Mouse (Mus musculus): ENCODE data around the gene Tspan4. TPM values are rescaled to one million over a fixed set of nuclear protein-coding genes. Genes with fewer than 3 reads are reported as not detected.

Tspan4 gene
- polyA plus RNA-seq, 1 experiment = 15.5 TPM

GRCm38 (mm10) chr7:141451928-141452327, 23.1 kb upstream of the Tspan4 start:
- H3K4me1 ChIP-seq (ENCODE audit: control insufficient read depth, insufficient read depth, low read length) = peaks cover 13% of the 10 kb centered on the region
- no peaks in the 10 kb centered on the region for H3K36me3 ChIP-seq (ENCODE audit: control insufficient read depth, insufficient read depth, low read length)
- no peak for TF ChIP-seq CTCF (IDR thresholded peaks at IDR 0.05; ENCODE audit: control insufficient read depth, insufficient read depth, insufficient replicate concordance, low read depth, low read length)
- TF ChIP-seq POLR2A (IDR thresholded peaks at IDR 0.05; ENCODE audit: control insufficient read depth, low read depth, low read length) = no peak
- no peaks in the 10 kb centered on the region for H3K27me3 ChIP-seq (ENCODE audit: control insufficient read depth, insufficient read depth, low read length)
- no peak overlapping the region for H3K27ac ChIP-seq (ENCODE audit: control insufficient read depth, insufficient read depth, low read depth, low read length)
- H3K4me3 ChIP-seq (ENCODE audit: control insufficient read depth, low read depth, low read length) = no peak overlapping the region

GRCm38 (mm10) chr7:141453636-141454035, 21.4 kb upstream of the Tspan4 start:
- no peaks in the 10 kb centered on the region for H3K27me3 ChIP-seq (ENCODE audit: control insufficient read depth, insufficient read depth, low read length)

DNA sequence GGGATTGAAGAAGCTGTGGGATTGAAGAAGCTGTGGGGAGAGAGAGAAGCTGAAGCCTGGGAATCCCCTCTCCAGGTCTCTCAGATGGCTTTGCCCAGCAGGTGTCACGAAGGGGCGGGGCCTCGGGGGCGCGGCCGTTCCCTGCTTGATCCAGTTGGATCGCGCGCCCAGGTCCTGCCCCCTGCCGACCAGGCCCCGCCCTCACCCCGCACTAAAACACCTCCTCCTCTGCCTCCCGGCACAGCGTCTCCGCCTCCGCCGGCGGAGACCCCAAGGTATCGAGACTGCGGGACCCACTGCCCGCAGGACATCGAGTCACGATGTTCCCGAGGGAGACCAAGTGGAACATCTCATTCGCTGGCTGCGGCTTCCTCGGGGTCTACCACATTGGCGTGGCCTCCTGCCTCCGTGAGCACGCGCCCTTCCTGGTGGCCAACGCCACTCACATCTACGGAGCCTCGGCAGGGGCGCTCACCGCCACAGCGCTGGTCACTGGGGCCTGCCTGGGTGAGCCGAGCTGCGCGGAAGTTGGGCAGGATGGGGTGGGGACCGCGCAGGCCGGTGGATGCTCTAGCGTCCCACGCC, 20.0 kb upstream of the Tspan4 start, which contains the start of gene Pnpla2:
TSS of gene Pnpla2 (plus strand) at position 232 of the 585 bp plus-strand sequence.
- TF ChIP-seq CTCF (IDR thresholded peaks at IDR 0.05; ENCODE audit: control insufficient read depth, insufficient read depth, insufficient replicate concordance, low read depth, low read length) (no peak), POLR2A (IDR thresholded peaks at IDR 0.05; ENCODE audit: control insufficient read depth, low read depth, low read length) (peak; percentile 78)
- Histone ChIP-seq H3K4me3 (ENCODE audit: control insufficient read depth, low read depth, low read length) (peak within 1 kb of the TSS; percentile 94), H3K27me3 (ENCODE audit: control insufficient read depth, insufficient read depth, low read length) (no peaks in the 10 kb centered on the region), H3K36me3 (ENCODE audit: control insufficient read depth, insufficient read depth, low read length) (peaks cover 1% of the 10 kb centered on the region; the same call in 1 of the 2 replicates), H3K4me1 (ENCODE audit: control insufficient read depth, insufficient read depth, low read length) (peaks cover 13% of the 10 kb centered on the region), H3K27ac (ENCODE audit: control insufficient read depth, insufficient read depth, low read depth, low read length) (peak within 1 kb of the TSS; percentile 93)

More at GRCm38 (mm10) chr7:141453636-141454035, 21.4 kb upstream of the Tspan4 start:
- H3K36me3 ChIP-seq (ENCODE audit: control insufficient read depth, insufficient read depth, low read length) = peaks cover 1% of the 10 kb centered on the region; the same call in 1 of the 2 replicates
- no peak overlapping the region for H3K27ac ChIP-seq (ENCODE audit: control insufficient read depth, insufficient read depth, low read depth, low read length)
- TF ChIP-seq CTCF (IDR thresholded peaks at IDR 0.05; ENCODE audit: control insufficient read depth, insufficient read depth, insufficient replicate concordance, low read depth, low read length) (no peak), POLR2A (IDR thresholded peaks at IDR 0.05; ENCODE audit: control insufficient read depth, low read depth, low read length) (no peak)
- H3K4me3 ChIP-seq (ENCODE audit: control insufficient read depth, low read depth, low read length) = no peak overlapping the region; the same call in 1 of the 2 replicates
- H3K4me1 ChIP-seq (ENCODE audit: control insufficient read depth, insufficient read depth, low read length) = peaks cover 11% of the 10 kb centered on the region

GRCm38 (mm10) chr7:141455610-141456314, 19.3 kb upstream of the Tspan4 start:
- H3K4me3 ChIP-seq (ENCODE audit: control insufficient read depth, low read depth, low read length) = peak overlapping the region; percentile 94
- TF ChIP-seq POLR2A (IDR thresholded peaks at IDR 0.05; ENCODE audit: control insufficient read depth, low read depth, low read length) = no peak
- no peak for TF ChIP-seq CTCF (IDR thresholded peaks at IDR 0.05; ENCODE audit: control insufficient read depth, insufficient read depth, insufficient replicate concordance, low read depth, low read length)
- peaks cover 1% of the 10 kb centered on the region; the same call in 1 of the 2 replicates for H3K36me3 ChIP-seq (ENCODE audit: control insufficient read depth, insufficient read depth, low read length)
- peak overlapping the region; percentile 93 for H3K27ac ChIP-seq (ENCODE audit: control insufficient read depth, insufficient read depth, low read depth, low read length)
- no peaks in the 10 kb centered on the region for H3K27me3 ChIP-seq (ENCODE audit: control insufficient read depth, insufficient read depth, low read length)
- peaks cover 13% of the 10 kb centered on the region for H3K4me1 ChIP-seq (ENCODE audit: control insufficient read depth, insufficient read depth, low read length)

DNA sequence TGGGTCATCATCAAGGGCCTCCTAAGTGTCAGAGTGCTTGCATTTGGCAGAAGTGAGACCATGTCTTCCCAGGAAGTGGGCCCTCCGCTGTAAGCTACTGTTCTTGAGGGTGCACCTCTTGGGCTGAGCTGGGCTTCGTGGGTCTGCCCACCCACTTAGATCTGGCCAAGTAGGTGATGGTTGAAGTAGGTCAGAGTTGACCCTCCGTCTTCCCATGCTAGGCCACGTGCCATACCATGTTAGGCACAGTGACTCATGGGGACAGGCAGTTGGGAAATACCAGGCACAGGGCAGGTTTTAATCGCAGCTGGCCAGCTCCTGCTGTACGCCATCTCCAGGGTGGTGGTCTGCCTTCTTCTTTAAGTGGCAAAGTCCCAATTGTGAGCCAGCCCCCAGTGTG, 18.3 kb upstream of the Tspan4 start:
- no peak overlapping the region for H3K4me3 ChIP-seq (ENCODE audit: control insufficient read depth, low read depth, low read length)
- no peak overlapping the region for H3K27ac ChIP-seq (ENCODE audit: control insufficient read depth, insufficient read depth, low read depth, low read length)
- H3K27me3 ChIP-seq (ENCODE audit: control insufficient read depth, insufficient read depth, low read length) = no peaks in the 10 kb centered on the region
- TF ChIP-seq POLR2A (IDR thresholded peaks at IDR 0.05; ENCODE audit: control insufficient read depth, low read depth, low read length) (no peak), CTCF (IDR thresholded peaks at IDR 0.05; ENCODE audit: control insufficient read depth, insufficient read depth, insufficient replicate concordance, low read depth, low read length) (no peak)
- peaks cover 1% of the 10 kb centered on the region; the same call in 1 of the 2 replicates for H3K36me3 ChIP-seq (ENCODE audit: control insufficient read depth, insufficient read depth, low read length)
- peaks cover 19% of the 10 kb centered on the region for H3K4me1 ChIP-seq (ENCODE audit: control insufficient read depth, insufficient read depth, low read length)

DNA sequence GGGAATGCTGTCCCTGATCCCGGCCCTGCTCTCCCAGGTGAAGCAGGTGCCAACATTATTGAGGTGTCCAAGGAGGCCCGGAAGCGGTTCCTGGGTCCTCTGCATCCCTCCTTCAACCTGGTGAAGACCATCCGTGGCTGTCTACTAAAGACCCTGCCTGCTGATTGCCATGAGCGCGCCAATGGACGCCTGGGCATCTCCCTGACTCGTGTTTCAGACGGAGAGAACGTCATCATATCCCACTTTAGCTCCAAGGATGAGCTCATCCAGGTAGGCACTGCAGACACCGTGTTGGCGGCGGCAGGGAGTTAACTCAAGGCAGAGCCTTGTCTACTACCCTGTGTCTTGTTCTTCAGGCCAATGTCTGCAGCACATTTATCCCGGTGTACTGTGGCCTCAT, 17.8 kb upstream of the Tspan4 start:
- no peaks in the 10 kb centered on the region for H3K27me3 ChIP-seq (ENCODE audit: control insufficient read depth, insufficient read depth, low read length)
- TF ChIP-seq CTCF (IDR thresholded peaks at IDR 0.05; ENCODE audit: control insufficient read depth, insufficient read depth, insufficient replicate concordance, low read depth, low read length) = no peak
- TF ChIP-seq POLR2A (IDR thresholded peaks at IDR 0.05; ENCODE audit: control insufficient read depth, low read depth, low read length) = no peak

DNA sequence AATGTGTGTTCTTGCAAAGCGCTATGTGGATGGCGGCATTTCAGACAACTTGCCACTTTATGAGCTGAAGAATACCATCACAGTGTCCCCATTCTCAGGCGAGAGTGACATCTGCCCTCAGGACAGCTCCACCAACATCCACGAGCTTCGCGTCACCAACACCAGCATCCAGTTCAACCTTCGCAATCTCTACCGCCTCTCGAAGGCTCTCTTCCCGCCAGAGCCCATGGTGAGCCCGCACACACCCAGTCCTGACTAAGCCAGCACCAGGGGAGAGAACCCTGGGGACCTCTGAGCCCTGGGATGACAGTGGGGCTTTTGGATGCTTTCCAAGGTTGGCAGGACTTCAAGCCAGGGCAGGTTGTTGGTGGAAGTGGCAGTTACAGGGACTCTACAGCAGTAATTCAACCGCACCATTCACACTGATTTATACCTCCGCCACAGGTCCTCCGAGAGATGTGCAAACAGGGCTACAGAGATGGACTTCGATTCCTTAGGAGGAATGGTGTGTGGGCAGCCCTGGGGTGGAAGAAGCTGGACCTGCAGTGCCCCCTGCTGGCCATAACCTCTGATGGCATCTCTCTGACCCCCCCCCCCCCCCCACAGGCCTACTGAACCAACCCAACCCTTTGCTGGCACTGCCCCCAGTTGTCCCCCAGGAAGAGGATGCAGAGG, 16.9 kb upstream of the Tspan4 start:
- peaks cover 27% of the 10 kb centered on the region for H3K4me1 ChIP-seq (ENCODE audit: control insufficient read depth, insufficient read depth, low read length)
- no peaks in the 10 kb centered on the region for H3K27me3 ChIP-seq (ENCODE audit: control insufficient read depth, insufficient read depth, low read length)
- H3K27ac ChIP-seq (ENCODE audit: control insufficient read depth, insufficient read depth, low read depth, low read length) = no peak overlapping the region

More for the DNA sequence above, 17.8 kb upstream of the Tspan4 start:
- H3K4me1 ChIP-seq (ENCODE audit: control insufficient read depth, insufficient read depth, low read length) = peaks cover 23% of the 10 kb centered on the region
- H3K4me3 ChIP-seq (ENCODE audit: control insufficient read depth, low read depth, low read length) = no peak overlapping the region
- H3K27ac ChIP-seq (ENCODE audit: control insufficient read depth, insufficient read depth, low read depth, low read length) = no peak overlapping the region
- H3K36me3 ChIP-seq (ENCODE audit: control insufficient read depth, insufficient read depth, low read length) = peaks cover 1% of the 10 kb centered on the region; the same call in 1 of the 2 replicates

More for the DNA sequence above, 16.9 kb upstream of the Tspan4 start:
- no peak for TF ChIP-seq POLR2A (IDR thresholded peaks at IDR 0.05; ENCODE audit: control insufficient read depth, low read depth, low read length)
- peak; percentile 64 for TF ChIP-seq CTCF (IDR thresholded peaks at IDR 0.05; ENCODE audit: control insufficient read depth, insufficient read depth, insufficient replicate concordance, low read depth, low read length)
- H3K4me3 ChIP-seq (ENCODE audit: control insufficient read depth, low read depth, low read length) = no peak overlapping the region
- peaks cover 1% of the 10 kb centered on the region; the same call in 1 of the 2 replicates for H3K36me3 ChIP-seq (ENCODE audit: control insufficient read depth, insufficient read depth, low read length)

All from testis, adult 2 months (tissue).